Mouse (Mus musculus) liver, adult 2 months (tissue): Measurements from ENCODE around the gene Bdh1.

Experiments
- CTCF ChIP-seq: fragments of 200-500 bp; IDR thresholded peaks from 2 replicates; pipeline ENCODE4 v1.5.1; 2011; ENCODE audit warnings: low read depth, low read length, control low read depth
- POLR2A ChIP-seq: fragments of 200-500 bp; IDR thresholded peaks from 2 replicates; pipeline ENCODE4 v1.6.1; 2011; ENCODE audit warnings: low read length, control low read depth; ENCODE audit not compliant: insufficient read depth; ENCODE audit errors: extremely low read depth

DNA sequence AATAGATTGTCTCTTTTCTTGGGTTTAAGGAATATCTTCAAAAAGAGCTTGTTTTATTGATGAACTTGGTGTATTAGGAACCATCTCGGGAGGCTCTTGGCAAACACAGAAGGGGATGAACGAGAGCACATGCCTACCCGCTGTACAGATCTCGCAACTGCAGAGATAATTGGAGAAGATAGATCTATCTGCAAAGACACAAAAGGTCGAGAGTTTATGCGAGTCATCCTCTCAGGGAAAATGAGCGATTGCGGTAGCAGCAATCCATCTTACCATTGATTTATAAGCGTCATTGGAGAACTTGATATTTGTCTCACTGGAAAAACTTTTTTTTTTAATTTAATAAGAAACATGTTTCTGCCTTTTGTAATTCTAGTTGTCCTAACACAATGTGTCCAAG lies 73.7 kb downstream of the Bdh1 start:
- TF ChIP-seq CTCF (no peak), POLR2A (no peak)
